Mouse (Mus musculus) cerebellum, adult 2 months (tissue): Measurements from ENCODE around the gene Nab1.

Experiments used
- CTCF ChIP-seq: fragments of 200-500 bp; IDR thresholded peaks from 2 replicates; pipeline ENCODE4 v1.5.1; 2011; ENCODE audit warnings: low read depth, mild to moderate bottlenecking, control low read depth, low read length, moderate library complexity, borderline replicate concordance; ENCODE audit not compliant: insufficient read depth
- POLR2A ChIP-seq: fragments of 200-500 bp; IDR thresholded peaks from 2 replicates; pipeline ENCODE4 v1.6.1; 2011; ENCODE audit warnings: low read length, control low read depth, borderline replicate concordance; ENCODE audit not compliant: insufficient read depth

DNA sequence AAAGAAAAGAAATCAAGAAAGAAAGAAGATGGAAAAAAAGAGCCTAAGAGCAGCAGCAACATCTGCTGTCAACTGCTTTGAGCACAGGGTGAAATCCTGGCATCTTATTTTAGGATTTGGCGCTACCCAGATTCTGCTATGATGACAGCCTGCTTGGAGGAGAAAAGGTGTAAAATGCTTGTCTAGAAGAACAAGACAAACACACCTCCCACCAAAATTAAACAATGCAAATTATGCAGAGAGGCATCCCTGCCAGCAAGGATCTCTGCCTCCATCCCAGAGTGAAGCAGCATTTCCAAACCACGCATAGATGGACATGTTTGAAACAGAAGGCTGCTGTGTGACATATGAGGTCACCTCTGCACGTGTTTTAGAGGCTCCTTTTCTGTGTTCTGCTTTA is 35.2 kb downstream of the Nab1 start:
- TF ChIP-seq POLR2A = no peak
- no peak for TF ChIP-seq CTCF
